Mouse (Mus musculus) midbrain, embryonic 14.5 days (tissue): ENCODE measurements at regions not wholly inside any gene's neighbourhood (a gene's known extent, or its start where the extent isn't known, plus 50 kb on each side); places are given as distances from the start of the nearest gene placed in this dataset.
A peak's percentile ranks its signal among the peaks of the same experiment; 100 is the strongest.
"Not testable (repeated sequence)": the region's sequence is repeated elsewhere in the genome, so short reads cannot be mapped to it uniquely, and the experiment has no call there.

Experiments used
- ATAC-seq: fragments of 200-750 bp; cut with Nextera tagmentation; 2 replicates; pipeline ENCODE4 v1.8.0; 2017; ENCODE audit warnings: moderate number of reproducible peaks, moderate library complexity; ENCODE audit not compliant: low FRiP score, low TSS enrichment
- DNase-seq: peaks from one replicate; pipeline ENCODE4 v3.0.0-alpha.2; 2015
- H3K27ac ChIP-seq: fragments of 300-500 bp; sonication (generic); replicated peaks from 2 replicates; pipeline ENCODE4 v1.5.1; 2014; ENCODE audit warnings: mild to moderate bottlenecking, low read depth, low read length, moderate library complexity
- H3K27me3 ChIP-seq: fragments of 300-500 bp; sonication (generic); 2 replicates; pipeline ENCODE4 v1.6.1; 2014; ENCODE audit warnings: low read length, control low read depth, mixed read lengths; ENCODE audit not compliant: control insufficient read depth, insufficient read depth
- H3K36me3 ChIP-seq: fragments of 300-500 bp; sonication (generic); 2 replicates; pipeline ENCODE4 v1.6.1; 2014; ENCODE audit warnings: low read length, control low read depth; ENCODE audit not compliant: control insufficient read depth, insufficient read depth
- H3K4me1 ChIP-seq: fragments of 300-500 bp; sonication (generic); 2 replicates; pipeline ENCODE4 v1.6.1; 2014; ENCODE audit warnings: mild to moderate bottlenecking, antibody characterized with exemption, low read length, control low read depth; ENCODE audit not compliant: control insufficient read depth, insufficient read depth
- H3K4me2 ChIP-seq: fragments of 300-500 bp; sonication (generic); 2 replicates; pipeline ENCODE4 v1.6.1; 2014; ENCODE audit warnings: mild to moderate bottlenecking, low read length, moderate library complexity
- H3K4me3 ChIP-seq: fragments of 300-500 bp; sonication (generic); replicated peaks from 2 replicates; pipeline ENCODE4 v1.5.1; 2014; ENCODE audit warnings: low read depth, low read length
- H3K9ac ChIP-seq: fragments of 300-500 bp; sonication (generic); replicated peaks from 2 replicates; pipeline ENCODE4 v1.6.1; 2014; ENCODE audit warnings: mild to moderate bottlenecking, low read length, moderate library complexity
- H3K9me3 ChIP-seq: fragments of 300-500 bp; sonication (generic); 2 replicates; pipeline ENCODE4 v1.6.1; 2016; ENCODE audit warnings: low read length, control low read depth, mixed read lengths; ENCODE audit not compliant: control insufficient read depth
- WGBS: fragments of 180-500 bp; shearing (Covaris S2); extraction: QIAGEN DNeasy Blood & Tissue Kit; methylation state at CpG from one replicate; pipeline ENCODE4 v1.1.7; 2014; 5-methylcytosine and 5-hydroxymethylcytosine counted together

DNA sequence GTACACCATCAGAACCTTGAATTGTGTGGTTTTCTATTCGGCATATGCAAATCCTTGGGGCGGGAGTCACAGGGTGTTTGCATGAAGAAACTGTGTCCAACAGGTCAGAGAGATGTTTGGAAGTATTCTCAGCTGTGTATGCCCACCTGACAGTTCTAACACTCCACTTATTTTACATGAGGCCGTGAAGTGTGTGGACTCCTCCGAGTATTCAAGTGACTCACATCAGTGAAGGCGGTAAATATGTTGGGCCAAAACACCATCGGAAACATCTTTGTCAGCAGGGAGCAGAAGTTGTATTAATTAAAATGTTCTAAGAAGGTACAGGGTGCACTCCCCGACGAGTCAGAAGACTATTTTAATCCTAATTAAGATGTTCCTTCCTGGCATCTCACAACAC is 79.8 kb upstream of the Zbtb18 start:
- H3K36me3 ChIP-seq: no peaks in the 10 kb centered on the region
- H3K4me3 ChIP-seq: no peak overlapping the region
- H3K4me2 ChIP-seq: no peak overlapping the region
- 86% methylated on average over 8 of the region's 8 CpGs for WGBS
- H3K4me1 ChIP-seq: peaks cover 9% of the 10 kb centered on the region
- H3K27ac ChIP-seq: no peak overlapping the region
- no peaks in the 10 kb centered on the region for H3K27me3 ChIP-seq
- H3K9ac ChIP-seq: no peak overlapping the region
- H3K9me3 ChIP-seq: no peaks in the 10 kb centered on the region
- DNase-seq (no peak), ATAC-seq (no peak)

DNA sequence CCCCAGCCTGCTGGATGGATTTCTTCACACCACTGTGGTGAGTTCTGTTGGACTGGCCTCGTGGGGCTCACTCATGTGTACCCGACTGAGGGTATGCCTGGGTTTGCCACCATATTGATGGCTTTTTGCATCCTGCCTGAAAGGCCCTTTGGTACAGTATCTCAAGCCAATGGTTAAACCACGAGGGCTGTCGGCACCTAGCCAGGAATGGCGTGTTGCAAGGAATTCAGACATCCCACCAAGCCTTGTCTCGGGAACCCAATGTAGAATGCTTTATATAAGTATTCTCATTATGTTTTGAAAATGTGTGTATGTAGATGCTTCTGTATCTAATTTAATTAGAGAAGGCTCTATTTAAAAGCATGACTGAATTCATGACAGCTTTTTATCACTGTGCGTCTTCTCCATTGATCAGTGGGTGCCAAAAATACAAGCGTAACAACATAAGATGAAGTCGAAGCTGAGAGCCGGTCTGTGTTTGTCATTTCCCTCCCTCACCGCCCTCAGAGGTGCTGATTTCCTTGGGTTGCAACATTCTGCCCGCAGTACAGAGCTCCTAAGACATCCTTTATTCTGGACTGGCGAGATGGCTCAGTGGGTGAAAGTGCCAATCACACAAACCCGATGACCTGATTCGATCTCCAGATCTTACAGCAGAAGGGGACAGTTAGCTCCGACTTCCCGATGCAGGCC is 90.5 kb upstream of the Akt3 start:
- H3K9me3 ChIP-seq: no peaks in the 10 kb centered on the region
- H3K27ac ChIP-seq: no peak overlapping the region
- no peaks in the 10 kb centered on the region for H3K4me1 ChIP-seq
- no peak for ATAC-seq
- no peaks in the 10 kb centered on the region for H3K36me3 ChIP-seq
- DNase-seq: no peak
- 90% methylated on average over 17 of the region's 17 CpGs for WGBS
- H3K9ac ChIP-seq: no peak overlapping the region
- H3K4me2 ChIP-seq: no peak overlapping the region
- no peaks in the 10 kb centered on the region for H3K27me3 ChIP-seq
- H3K4me3 ChIP-seq: no peak overlapping the region

DNA sequence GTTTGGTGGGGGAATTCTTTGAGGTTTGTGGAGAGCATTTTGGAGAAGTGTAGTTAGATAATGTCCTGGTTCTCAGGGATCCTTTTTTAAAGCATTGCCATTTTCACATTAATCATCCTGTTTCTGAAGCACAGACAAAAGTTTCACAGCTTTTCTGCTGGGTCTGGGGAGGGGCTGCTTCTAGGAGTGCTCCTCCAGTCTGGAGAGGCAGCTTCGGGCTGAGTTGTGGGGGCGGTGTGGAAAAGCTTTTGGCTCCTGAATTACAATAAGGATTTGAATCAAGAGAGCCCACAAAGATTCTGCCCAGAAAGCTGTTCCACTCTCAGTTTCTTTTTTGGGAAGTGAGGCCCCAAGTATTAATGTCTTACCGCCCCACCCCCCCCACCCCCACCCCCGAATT is 89.2 kb upstream of the Akt3 start:
- H3K27ac ChIP-seq: no peak overlapping the region
- no peak overlapping the region for H3K4me3 ChIP-seq
- WGBS: 15% methylated on average over 4 of the region's 4 CpGs
- no peaks in the 10 kb centered on the region for H3K36me3 ChIP-seq
- ATAC-seq (no peak), DNase-seq (no peak)
- H3K9me3 ChIP-seq: no peaks in the 10 kb centered on the region
- H3K4me1 ChIP-seq: no peaks in the 10 kb centered on the region
- H3K27me3 ChIP-seq: no peaks in the 10 kb centered on the region
- no peak overlapping the region for H3K9ac ChIP-seq
- H3K4me2 ChIP-seq: no peak overlapping the region

DNA sequence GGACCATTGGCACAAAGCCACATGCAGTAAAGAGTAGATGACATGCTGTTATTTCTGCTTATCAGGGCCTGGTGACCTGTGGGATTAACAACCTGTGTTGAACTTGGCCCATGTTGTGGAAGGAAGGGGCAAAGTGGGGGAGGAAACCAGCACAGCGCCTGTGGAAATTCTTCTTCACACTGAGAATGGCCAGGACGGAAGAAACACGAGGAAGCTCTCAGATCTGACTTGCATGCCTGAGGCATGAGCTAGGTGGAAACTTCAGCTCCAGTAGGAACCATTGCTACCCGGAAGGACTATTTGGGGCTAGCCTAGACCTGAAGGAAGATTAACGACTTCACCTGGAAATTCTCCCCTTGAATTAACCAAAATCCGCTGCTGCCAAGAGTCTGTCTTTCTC is 88.5 kb upstream of the Akt3 start:
- no peak overlapping the region for H3K4me2 ChIP-seq

DNA sequence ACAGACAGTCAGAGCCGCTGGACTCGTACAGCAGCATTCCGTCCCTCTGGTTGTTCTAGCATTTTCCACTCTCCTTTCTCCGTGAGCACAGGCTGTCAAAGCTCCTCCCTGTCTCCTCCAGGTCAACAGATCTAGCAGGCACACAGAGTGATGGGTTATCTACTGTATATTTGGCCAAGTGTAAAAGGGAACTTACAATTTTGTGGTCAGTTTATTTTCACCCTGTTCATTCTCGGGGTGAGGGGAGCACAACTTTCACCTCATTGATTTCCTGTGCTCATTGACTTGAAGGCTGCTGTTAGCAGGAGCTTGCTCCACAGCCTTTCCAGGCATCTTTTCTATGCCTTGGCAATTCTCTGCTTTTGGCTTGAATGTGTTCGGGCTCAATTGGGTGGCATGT is 87.5 kb upstream of the Akt3 start:
- no peaks in the 10 kb centered on the region for H3K36me3 ChIP-seq
- no peak overlapping the region for H3K27ac ChIP-seq
- H3K27me3 ChIP-seq: no peaks in the 10 kb centered on the region
- H3K9ac ChIP-seq: no peak overlapping the region
- ATAC-seq (no peak), DNase-seq (no peak)
- H3K4me3 ChIP-seq: no peak overlapping the region
- no peaks in the 10 kb centered on the region for H3K4me1 ChIP-seq
- WGBS: 94% methylated on average over 6 of the region's 6 CpGs
- H3K4me2 ChIP-seq: no peak overlapping the region
- H3K9me3 ChIP-seq: no peaks in the 10 kb centered on the region

More for the DNA sequence above, 88.5 kb upstream of the Akt3 start:
- no peak overlapping the region for H3K4me3 ChIP-seq
- no peaks in the 10 kb centered on the region for H3K4me1 ChIP-seq
- WGBS: 84% methylated on average over 6 of the region's 6 CpGs
- no peak for DNase-seq
- ATAC-seq: no peak
- no peaks in the 10 kb centered on the region for H3K9me3 ChIP-seq
- no peaks in the 10 kb centered on the region for H3K36me3 ChIP-seq
- no peak overlapping the region for H3K9ac ChIP-seq
- no peaks in the 10 kb centered on the region for H3K27me3 ChIP-seq
- H3K27ac ChIP-seq: no peak overlapping the region

DNA sequence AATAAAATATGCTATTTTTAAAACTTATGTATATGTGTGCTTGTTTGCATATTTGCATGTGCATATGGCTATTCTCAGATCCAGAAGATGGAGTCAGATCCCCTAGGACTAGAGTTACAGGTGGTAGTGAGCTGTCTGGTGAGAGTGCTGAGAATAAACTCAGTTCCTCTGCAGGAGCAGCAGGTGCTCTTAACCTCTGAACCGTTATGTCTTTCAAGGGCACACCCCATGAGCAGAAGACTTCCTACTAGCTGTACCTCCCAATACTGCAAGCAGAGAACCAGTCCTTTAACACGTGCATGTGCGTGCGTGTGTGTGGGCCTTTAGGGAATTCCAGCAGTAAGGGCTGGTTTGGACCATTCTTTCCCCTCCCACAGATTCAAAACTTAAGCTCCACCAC is 85.9 kb upstream of the Akt3 start:
- Histone ChIP-seq H3K4me1 (no peaks in the 10 kb centered on the region), H3K27me3 (no peaks in the 10 kb centered on the region), H3K4me3 (no peak overlapping the region), H3K4me2 (no peak overlapping the region), H3K27ac (no peak overlapping the region), H3K9ac (no peak overlapping the region), H3K9me3 (no peaks in the 10 kb centered on the region), H3K36me3 (no peaks in the 10 kb centered on the region)
- DNase-seq (no peak), ATAC-seq (no peak)
- WGBS: 78% methylated on average over 4 of the region's 4 CpGs

DNA sequence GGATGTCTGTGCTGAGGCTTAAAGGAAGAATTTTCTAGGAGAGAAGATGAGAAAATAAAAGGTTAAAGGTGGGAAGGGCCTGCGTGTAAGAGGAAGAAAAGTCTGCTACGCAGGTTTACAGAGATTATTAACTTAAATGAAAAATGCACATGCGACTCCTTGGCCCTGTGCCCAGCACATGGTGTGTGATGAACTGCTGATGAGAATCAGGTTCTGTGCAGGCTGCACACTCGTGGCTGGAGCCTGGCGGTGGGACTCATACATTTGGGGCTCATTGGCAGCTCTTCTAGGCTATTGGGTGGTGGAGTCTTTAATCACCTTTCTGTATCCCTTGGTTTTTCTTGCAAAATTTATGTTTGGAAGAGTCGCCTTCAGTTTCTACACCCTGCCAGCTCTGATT is 85.1 kb upstream of the Akt3 start:
- 36% methylated on average over 6 of the region's 6 CpGs for WGBS
- DNase-seq: peak; percentile 63
- H3K27me3 ChIP-seq: no peaks in the 10 kb centered on the region

DNA sequence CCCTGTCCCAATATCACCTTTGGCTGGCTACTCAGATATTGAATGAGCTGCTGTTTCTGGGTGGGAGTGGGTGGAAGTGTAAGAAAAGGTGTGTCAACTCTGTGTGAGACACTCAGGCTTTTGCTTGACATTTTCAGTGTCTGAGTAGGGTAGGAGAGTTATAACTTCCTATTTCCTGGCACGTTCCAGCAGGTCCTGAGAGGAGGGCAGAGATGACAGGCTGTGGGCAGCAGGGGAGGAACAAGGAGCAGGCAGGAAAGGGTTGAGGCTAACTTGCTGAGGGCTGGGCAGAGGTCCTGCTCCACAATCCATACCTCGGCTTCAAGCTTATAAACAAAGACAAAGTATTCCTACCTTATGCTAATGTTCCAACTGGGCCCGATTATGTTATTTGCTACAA is 82.2 kb upstream of the Akt3 start:
- H3K9me3 ChIP-seq: no peaks in the 10 kb centered on the region
- WGBS: 81% methylated on average over 3 of the region's 3 CpGs
- H3K27me3 ChIP-seq: no peaks in the 10 kb centered on the region
- H3K36me3 ChIP-seq: no peaks in the 10 kb centered on the region
- ATAC-seq (no peak), DNase-seq (no peak)
- H3K4me1 ChIP-seq: no peaks in the 10 kb centered on the region
- no peak overlapping the region for H3K4me3 ChIP-seq
- no peak overlapping the region for H3K9ac ChIP-seq
- no peak overlapping the region for H3K4me2 ChIP-seq
- no peak overlapping the region for H3K27ac ChIP-seq

More for the DNA sequence above, 85.1 kb upstream of the Akt3 start:
- H3K4me2 ChIP-seq: no peak overlapping the region
- H3K4me3 ChIP-seq: no peak overlapping the region
- no peak overlapping the region for H3K9ac ChIP-seq
- no peak overlapping the region for H3K27ac ChIP-seq
- no peaks in the 10 kb centered on the region for H3K9me3 ChIP-seq
- H3K36me3 ChIP-seq: no peaks in the 10 kb centered on the region
- no peaks in the 10 kb centered on the region for H3K4me1 ChIP-seq
- ATAC-seq: no peak

DNA sequence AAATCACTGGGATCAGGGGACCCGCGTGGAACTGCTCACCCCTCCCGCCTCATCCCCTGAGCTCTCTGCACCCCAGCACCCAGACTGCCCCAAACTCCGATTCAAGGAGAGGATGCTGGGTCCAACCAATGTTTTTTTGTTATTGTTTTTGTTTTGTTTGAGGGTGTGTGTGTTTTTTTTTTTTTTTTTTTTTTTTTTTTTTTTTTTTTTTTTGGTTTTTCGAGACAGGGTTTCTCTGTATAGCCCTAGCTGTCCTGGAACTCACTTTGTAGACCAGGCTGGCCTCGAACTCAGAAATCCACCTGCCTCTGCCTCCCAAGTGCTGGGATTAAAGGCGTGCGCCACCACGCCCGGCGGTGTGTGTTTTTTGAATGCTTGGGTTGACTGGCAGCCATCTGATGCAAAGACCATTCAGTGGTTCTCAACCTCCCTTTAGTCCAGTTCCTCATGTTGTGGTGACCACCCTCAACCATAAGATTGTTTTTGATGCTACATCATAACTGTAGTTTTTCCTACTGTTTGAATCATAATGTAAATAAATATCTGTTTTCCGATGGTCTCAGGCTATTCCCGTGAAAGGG is 81.3 kb upstream of the Akt3 start:
- ATAC-seq, DNase-seq, H3K36me3 ChIP-seq, H3K4me1 ChIP-seq, H3K27me3 ChIP-seq, H3K9me3 ChIP-seq: not testable (repeated sequence)
- H3K27ac ChIP-seq: peak overlapping the region; percentile 79
- H3K9ac ChIP-seq: peak overlapping the region; percentile 52
- WGBS: 59% methylated on average over 12 of the region's 13 CpGs
- peak overlapping the region; percentile 63 for H3K4me2 ChIP-seq
- H3K4me3 ChIP-seq: peak overlapping the region; percentile 35
